Mouse (Mus musculus): Measurements from ENCODE around the gene Mpp4.

GRCm38 (mm10) chr1:59159136-59159535 is 4.1 kb downstream of the Mpp4 start:
- TF ChIP-seq CTCF (IDR thresholded peaks at IDR 0.05; ENCODE audit: extremely low read depth, insufficient read depth, low read length) (no peak), POLR2A (IDR thresholded peaks at IDR 0.05; ENCODE audit: extremely low read depth, insufficient read depth, low read length) (no peak)

Data from cortical plate, adult 2 months (tissue).